Mouse (Mus musculus) CD8-positive naive resting alpha-beta T cell, adult 2 months (primary cell): ENCODE measurements around the gene Map2k2.

ENCODE experiments used
- DNase-seq, 2 experiments: peaks; one replicate each; pipeline ENCODE4 v3.0.0; 2022; ENCODE audit warnings: low read depth in 2 of 2, low spot score in 2 of 2

Gene Map2k2

GRCm38 (mm10) chr10:81142551-81142981 is 36.9 kb downstream of the Map2k2 start:
- no peak for DNase-seq

GRCm38 (mm10) chr10:81143157-81143633 is 37.5 kb downstream of the Map2k2 start:
- no peak for DNase-seq

- DNase-seq, result no peak
Observed at GRCm38 (mm10) chr10:81143845-81144437, 38.2 kb downstream of the Map2k2 start.

GRCm38 (mm10) chr10:81144667-81145066 is 39.0 kb downstream of the Map2k2 start:
- no peak for DNase-seq

GRCm38 (mm10) chr10:81145307-81145706 is 39.6 kb downstream of the Map2k2 start:
- no peak for DNase-seq

GRCm38 (mm10) chr10:81145778-81146177 is 40.1 kb downstream of the Map2k2 start:
- DNase-seq, result no peak

- no peak for DNase-seq
Observed at GRCm38 (mm10) chr10:81146296-81146695, 40.6 kb downstream of the Map2k2 start.

- no peak for DNase-seq
Observed at GRCm38 (mm10) chr10:81151261-81151660, 45.5 kb downstream of the Map2k2 start.

- no peak for DNase-seq
Observed at GRCm38 (mm10) chr10:81152609-81153008, 46.9 kb downstream of the Map2k2 start.

GRCm38 (mm10) chr10:81154313-81154712 is 48.6 kb downstream of the Map2k2 start:
- no peak for DNase-seq

GRCm38 (mm10) chr10:81154736-81155135 is 49.0 kb downstream of the Map2k2 start:
- no peak for DNase-seq

GRCm38 (mm10) chr10:81161602-81162317 is 56.0 kb downstream of the Map2k2 start:
- DNase-seq, result no peak

GRCm38 (mm10) chr10:81162318-81162652 is 56.6 kb downstream of the Map2k2 start:
- no peak for DNase-seq

GRCm38 (mm10) chr10:81165118-81165517 is 59.4 kb downstream of the Map2k2 start:
- no peak for DNase-seq

GRCm38 (mm10) chr10:81167200-81168086 is 61.7 kb downstream of the Map2k2 start, which contains the start of gene Pias4:
Pias4 (minus strand) TSS chr10:81167923.
- peak; percentile 100 for DNase-seq

GRCm38 (mm10) chr10:81168087-81168431 is 62.3 kb downstream of the Map2k2 start:
- DNase-seq, result peak; percentile 71 to 85

- peak; percentile 71 to 83 for DNase-seq
Observed at GRCm38 (mm10) chr10:81168521-81169244, 63.0 kb downstream of the Map2k2 start.

- peak; percentile 71 to 73 for DNase-seq
Observed at GRCm38 (mm10) chr10:81169411-81169900, 63.7 kb downstream of the Map2k2 start.

GRCm38 (mm10) chr10:81173132-81173531 is 67.4 kb downstream of the Map2k2 start:
- DNase-seq, result peak; percentile 74 to 82

GRCm38 (mm10) chr10:81174617-81175344 is 69.1 kb downstream of the Map2k2 start:
- peak; percentile 81 to 90 for DNase-seq
